Mouse (Mus musculus) granulocyte monocyte progenitor cell, adult 5-6 weeks (primary cell): Measurements from ENCODE around the gene Npff. TPM values are rescaled to one million over a fixed set of nuclear protein-coding genes. Genes with fewer than 3 reads are reported as not detected.

ENCODE experiments used
- ATAC-seq: replicated peaks from 2 replicates; pipeline ENCODE4 v1.8.0; 2016; ENCODE audit warnings: mild to moderate bottlenecking, moderate TSS enrichment, inconsistent platforms; ENCODE audit not compliant: poor library complexity, severe bottlenecking
- total RNA-seq, 2 experiments: library from RNA; stranded (forward) in 1 of 2; stranded (reverse) in 1 of 2; fragments of 200-712, 200-1000 nt in 1 of 2; fragments of >200 nt in 1 of 2; fragmentation: Nextera tagmentation in 1 of 2; gene quantifications; 2 replicates each; pipeline ENCODE4 v1.2.3; 2014 to 2017

Gene Npff
- total RNA-seq, 2 experiments from 2014 or later = 12.9 TPM; not detected in 1

DNA sequence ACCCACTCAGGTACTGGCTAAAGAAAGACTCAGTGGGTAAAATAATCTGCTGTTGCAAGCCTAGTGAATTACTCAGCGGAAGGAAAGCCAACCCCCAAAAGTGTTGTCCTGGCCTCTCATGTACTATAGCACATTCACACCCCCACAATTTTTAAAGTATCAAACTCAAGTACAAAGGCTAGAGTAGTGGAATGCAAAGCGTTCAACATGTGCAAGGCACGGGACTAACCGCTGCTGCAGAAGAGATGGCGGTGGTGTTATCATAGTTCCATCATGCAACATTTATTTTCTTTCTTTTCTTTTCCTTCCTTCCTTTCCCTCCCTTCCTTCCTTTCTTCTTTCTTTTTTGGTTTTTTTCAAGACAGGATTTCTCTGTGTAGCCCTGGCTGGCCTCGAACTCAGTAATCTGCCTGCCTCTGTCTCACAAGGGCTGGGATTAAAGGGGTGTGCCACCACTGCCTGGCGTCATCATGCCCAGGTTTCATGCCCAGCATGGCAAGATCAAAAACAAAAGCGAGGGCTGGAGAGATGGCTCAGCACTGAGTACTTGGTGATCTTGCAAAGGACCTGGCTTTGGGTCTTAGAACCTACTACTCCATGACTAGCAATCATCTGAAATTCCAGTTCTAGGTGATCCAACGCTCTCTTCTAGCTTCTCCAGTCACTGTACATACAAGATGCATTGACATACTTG lies 18.8 kb downstream of the Npff start:
- ATAC-seq = no peak

DNA sequence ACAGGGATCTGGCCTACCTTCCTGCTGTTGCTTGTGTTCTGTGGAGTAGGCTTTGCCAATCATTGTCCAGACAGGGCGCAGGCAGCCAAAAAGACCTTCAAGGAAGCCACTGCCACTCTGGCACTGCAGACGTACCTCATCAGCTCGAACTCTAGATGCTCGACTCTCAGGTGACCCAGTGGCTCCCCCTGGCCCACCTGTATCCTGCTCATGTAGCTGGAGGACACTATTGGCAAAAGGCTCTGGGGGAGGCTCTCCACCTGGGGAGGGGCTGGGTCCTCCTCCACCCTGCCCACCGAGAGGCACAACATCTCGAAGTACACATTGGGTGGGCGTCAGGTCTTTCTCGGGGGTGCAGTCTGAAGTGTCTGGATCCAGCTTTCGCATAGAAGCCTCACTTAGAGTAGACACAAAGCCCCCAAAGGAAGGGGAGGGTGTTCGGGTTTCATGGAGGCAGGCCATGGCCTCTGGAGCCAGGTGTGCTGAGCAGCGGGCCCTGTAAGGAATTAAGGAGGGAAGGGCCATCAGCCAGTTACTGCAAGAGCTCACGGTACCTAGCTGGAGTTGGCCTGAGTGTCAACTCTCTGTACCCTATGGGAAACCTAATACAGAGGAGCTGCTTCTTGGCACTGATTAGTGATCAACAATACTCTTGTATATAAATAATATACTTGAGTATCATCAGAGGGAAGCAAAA lies 19.5 kb downstream of the Npff start:
- no peak for ATAC-seq

DNA sequence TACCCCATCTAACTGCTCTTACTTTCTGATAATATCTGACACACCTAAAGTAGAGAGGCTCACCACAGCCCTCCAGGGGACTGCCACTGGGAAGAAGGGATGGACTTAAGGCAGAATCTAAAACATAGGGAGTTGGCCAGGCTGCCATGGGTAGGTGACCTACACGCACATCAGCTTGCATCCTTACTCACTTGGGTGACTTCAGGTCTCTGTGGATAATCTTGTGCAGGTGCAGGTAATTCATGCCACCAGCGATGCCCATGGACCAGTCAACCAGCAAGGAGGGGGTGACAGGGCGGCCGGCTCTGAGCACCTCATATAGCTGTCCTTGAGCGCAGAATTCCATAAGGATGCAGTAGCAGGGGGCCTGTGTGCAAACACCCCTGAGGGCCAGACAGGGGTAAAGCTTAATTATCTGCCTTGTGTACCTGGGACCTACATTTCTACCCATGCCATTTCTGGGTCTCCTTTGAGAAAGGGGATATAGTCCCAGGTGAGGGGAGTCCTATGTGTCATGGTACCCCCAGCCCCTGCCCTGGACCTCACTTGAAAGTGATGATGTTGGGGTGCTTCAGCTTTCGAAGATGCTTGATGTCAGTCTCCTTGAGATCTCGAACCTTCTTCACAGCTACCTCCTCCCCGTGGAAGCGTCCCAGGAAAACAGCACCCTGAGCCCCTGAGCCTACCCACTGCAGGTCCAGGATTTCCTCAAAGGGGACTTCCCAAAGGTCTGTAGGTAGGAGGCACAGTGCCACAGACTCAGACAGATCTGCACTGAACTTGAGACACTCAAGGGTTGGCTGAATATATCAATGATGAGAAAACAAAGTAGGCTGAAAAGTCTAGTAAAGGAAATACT lies 20.6 kb downstream of the Npff start:
- ATAC-seq = no peak

DNA sequence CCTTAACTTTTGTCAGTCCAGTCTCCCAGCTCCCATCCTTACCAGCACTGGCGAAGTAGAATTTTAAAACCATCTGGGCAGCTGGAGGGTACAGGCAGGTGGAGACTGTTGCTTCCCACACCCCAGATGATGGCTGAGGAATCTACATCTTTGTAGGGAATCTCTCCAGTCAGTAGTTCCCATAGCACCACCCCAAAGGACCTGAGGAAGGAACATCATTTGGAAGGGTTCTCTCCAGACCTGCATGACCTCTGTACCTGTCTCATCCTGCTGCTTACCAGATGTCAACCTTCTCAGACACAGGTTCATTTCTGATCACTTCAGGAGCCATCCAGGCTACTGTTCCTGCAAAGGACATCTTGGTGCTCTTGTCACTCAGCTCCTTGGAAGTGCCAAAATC lies 21.3 kb downstream of the Npff start, which contains the start of gene Gm10337:
Gm10337 (plus strand) TSS at position 276 of the 400 bp plus-strand sequence.
- no peak for ATAC-seq

DNA sequence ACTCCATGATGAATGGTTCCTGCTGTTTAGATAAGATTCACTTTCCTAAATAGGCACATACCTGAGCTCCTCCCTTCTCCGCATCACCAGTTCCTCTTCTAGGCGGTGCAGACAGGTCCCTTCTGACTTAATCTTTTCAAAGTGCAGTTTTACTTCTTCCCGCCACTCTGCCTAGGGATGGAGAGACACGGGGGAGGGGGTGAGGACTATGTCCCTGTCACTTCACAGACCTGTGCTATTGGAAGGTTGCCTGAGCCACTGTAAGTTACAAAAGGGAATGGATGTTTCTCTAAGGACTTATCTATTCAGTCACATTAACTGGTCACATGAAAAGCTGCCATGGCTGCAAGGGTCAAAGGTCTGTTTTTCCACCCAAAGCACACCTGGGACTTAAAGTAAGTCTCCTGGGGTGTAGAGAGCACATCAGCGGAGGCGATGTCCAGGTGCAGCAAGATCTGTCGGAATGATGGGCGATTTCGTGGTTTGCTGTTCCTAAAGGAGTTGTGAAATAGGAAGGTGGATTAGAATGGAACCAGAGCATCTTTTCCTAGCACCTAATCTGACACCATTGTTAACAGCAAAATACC lies 22.4 kb downstream of the Npff start:
- no peak for ATAC-seq

DNA sequence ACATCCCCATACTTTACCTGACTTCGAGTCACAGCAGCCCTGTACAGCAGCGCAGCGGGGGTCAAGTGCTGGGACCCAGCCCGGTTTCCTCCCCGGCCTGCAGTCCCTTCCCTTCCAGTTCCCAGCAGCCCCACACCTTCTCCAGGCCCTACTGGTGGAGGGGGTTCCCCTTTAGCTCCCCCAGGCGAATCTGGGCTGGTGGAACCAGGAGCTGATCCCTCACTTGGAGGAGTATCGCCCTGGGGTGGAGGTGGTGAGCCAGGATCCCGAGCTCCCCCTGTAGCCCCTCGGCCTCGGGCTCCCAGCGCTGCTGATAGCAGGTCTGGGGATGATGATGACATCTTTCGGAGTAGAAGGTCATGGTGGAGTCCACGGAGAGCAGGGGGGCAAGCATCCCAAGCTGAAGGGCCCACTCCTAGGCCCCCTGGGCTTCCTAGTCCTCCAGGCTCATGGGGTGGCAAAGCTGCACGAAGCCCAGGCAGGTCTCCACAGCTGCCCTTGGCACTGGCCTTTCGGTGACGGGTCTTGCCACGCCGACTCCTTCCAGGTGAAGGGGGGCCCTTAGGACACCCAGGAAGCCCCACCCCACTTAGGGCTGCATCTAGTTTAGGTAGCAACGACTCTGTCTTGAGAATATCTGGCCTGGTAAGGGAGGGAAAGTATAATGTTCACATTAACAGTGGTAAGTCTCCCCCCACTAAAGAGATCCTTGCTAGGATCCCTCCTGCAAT lies 23.5 kb downstream of the Npff start:
- ATAC-seq = no peak

DNA sequence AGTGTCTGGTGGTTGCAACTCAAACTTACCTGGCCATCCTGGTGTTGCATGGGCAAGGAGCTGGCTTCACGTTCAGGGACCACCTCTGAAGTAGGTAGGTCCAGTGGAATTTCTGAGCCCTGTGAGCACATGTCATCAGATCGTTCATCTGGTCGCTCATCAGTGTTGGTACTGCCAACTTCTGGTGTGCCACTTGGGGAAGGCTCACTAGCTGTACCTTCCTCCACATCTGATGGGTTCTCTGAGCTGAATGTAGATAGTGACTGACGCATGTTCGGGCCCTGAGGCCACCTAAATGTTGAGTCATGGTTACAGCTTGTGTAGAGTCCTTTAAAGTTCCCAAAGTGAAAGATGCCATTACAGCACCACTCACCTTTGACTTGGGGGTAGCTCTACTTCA lies 24.3 kb downstream of the Npff start:
- ATAC-seq = no peak

DNA sequence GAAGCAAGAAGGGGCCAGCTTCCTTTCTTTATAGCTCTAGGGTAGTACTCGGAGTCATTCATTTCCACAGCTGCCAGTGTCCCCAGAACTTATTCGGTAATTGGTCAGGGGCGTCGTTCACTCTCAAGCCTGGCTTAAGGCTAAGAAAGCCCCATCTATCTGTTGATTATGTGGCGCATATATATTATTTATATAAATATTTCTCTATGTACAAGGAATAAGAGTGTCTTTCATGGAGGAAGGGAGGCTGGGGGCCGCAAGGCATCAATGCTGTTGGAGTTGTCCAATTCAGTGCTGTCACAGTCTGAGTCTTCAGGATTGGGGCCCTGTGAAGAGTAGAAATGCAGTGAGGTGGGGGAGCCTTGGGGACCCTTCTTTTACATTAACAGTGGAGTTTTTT lies 24.9 kb downstream of the Npff start:
- ATAC-seq = no peak

DNA sequence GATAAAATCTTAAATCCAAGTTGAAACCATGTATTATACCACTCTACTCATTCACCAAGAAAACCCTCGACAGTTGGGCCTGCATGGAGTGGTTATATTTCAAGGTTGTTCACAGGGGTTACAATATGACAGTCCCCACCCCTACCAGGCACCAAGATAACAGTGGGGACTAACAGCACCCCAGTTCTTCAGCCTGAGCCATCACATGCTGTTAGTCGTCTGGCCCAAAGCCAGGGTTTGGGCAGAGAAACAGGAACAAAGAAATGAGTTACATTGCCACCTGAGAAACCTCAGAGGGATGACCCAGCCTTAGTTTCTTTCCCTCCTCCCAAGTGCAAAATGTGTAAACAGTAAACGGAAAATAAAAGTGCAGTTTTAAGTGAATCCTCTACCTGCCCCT lies 25.4 kb downstream of the Npff start:
- peak; percentile 27 for ATAC-seq

DNA sequence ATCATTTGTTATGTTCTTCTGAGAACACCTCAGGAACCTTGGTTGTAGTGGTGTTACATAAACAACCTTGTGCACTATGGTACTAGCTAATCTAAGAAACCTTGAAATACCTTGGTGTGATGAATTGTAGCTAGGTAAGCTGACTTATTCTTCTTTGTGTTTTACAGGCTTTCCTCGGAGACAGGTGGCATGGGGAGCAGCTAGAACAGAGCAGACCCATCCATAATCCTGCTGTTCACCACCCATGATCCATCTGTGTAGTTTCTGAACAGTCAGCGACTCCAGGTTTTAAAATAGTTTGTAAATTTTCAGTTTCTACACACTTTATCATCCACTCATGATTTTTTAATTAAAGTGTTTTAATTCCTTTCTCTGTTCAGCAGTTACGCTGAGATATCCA lies 26.4 kb downstream of the Npff start:
- no peak for ATAC-seq

DNA sequence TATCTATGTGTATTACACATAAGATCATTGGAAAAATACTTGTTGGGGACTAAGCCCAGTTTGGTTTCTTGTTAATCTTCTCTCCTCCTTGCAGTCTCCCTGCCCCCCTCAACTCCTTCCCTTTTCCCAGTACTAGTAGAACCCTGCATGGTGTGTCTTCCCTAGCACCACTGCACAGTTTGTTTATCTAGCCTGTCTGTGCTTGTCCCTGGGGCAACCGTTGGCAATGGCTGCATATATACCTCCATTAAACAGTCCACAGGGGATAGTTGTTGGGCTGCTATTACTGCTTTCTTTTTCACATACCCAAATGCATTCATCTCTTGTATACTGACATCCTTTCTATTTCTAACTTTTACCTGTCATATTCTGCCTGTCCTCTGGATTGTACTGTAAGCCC lies 37.1 kb downstream of the Npff start:
- ATAC-seq = no peak

DNA sequence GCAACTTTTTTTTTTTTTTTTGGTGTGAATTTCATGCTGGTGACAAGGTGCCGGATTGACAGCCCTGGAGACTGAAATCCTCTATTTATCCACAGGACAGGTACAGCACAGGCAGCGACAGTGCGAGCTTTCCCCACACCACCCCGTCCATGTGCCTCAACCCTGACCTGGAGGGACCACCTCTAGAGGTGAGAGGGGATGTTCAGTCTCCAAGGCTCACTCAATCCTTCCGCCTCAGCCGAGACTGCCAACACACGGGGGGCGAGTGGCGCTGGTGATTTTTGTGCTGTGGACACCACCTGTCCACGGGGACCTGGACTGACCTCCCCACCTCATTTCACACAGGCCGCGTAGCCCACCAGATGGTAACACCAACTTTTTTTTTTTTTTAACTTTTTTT lies 38.9 kb downstream of the Npff start:
- no peak for ATAC-seq

DNA sequence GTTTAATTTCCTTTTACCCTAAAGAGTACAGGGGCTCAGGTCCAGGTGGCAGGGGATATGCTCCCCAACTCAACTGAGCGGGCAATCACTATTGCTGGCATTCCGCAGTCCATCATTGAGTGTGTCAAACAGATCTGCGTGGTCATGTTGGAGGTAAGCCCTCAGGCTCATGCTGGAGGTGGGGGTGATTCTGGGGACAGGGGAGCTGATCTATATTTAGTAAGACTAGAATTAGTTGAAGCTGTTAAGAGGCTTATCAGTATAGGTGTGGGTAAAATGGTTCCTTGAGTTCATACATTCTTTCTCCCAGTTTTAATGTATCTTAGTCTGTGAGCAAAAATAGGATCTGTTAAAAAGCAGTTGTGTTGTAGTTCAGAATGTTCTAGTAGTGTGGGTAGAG lies 41.6 kb downstream of the Npff start:
- no peak for ATAC-seq

DNA sequence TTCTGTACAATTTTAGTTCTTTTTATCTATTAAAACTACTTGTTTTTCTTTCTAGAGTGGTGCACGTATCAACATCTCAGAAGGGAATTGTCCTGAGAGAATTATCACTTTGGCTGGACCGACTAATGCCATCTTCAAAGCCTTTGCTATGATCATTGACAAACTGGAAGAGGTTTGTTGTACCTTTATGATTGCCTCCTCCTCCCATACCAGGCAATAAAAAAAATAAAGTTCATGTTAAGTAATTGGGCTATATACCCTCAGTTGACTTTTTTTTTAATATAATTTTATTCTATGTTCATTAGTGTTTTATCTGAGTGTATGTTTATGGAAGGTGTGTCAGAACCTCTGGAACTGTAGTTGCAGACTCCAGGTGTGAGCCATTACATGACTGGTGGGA lies 50.2 kb downstream of the Npff start:
- no peak for ATAC-seq

Other genes with a start within 250 kb of the Npff start
- gene Mfsd5, start 245.5 kb downstream of the Npff start, total RNA-seq (2014; fragmentation: Nextera tagmentation) = 20.0 and 39.8 TPM in 2 replicates
- 16.1 and 29.4 TPM in 2 replicates for gene Mfsd5, start 245.5 kb downstream of the Npff start, total RNA-seq (2017)
- 20.8 and 21.7 TPM in 2 replicates for gene Espl1, start 228.7 kb downstream of the Npff start, total RNA-seq (2014; fragmentation: Nextera tagmentation)
- gene Espl1, start 228.7 kb downstream of the Npff start, total RNA-seq (2017) = 30.4 and 50.0 TPM in 2 replicates
- gene Pfdn5, start 198.8 kb downstream of the Npff start, total RNA-seq (2014; fragmentation: Nextera tagmentation) = 299 and 314 TPM in 2 replicates
- gene Pfdn5, start 198.8 kb downstream of the Npff start, total RNA-seq (2017) = 366 and 404 TPM in 2 replicates
- gene Myg1, start 193.2 kb downstream of the Npff start, total RNA-seq (2014; fragmentation: Nextera tagmentation) = 63.3 and 88.7 TPM in 2 replicates
- 55.1 and 59.9 TPM in 2 replicates for gene Myg1, start 193.2 kb downstream of the Npff start, total RNA-seq (2017)
- 120 and 123 TPM in 2 replicates for gene Aaas, start 174.2 kb downstream of the Npff start, total RNA-seq (2014; fragmentation: Nextera tagmentation)
- 147 and 153 TPM in 2 replicates for gene Aaas, start 174.2 kb downstream of the Npff start, total RNA-seq (2017)
- gene Sp7, start 157.8 kb downstream of the Npff start, total RNA-seq (2014; fragmentation: Nextera tagmentation) = not detected in 2 replicates
- not detected in 2 replicates for gene Sp7, start 157.8 kb downstream of the Npff start, total RNA-seq (2017)
- gene Sp1, start 118.8 kb downstream of the Npff start, total RNA-seq (2014; fragmentation: Nextera tagmentation) = 59.6 and 71.6 TPM in 2 replicates
- gene Sp1, start 118.8 kb downstream of the Npff start, total RNA-seq (2017) = 52.0 and 56.1 TPM in 2 replicates
- not detected in 2 replicates for gene Amhr2, start 79.6 kb downstream of the Npff start, total RNA-seq (2014; fragmentation: Nextera tagmentation)
- not detected in 2 replicates for gene Amhr2, start 79.6 kb downstream of the Npff start, total RNA-seq (2017)
- 75.2 and 97.2 TPM in 2 replicates for gene Prr13, start 65.9 kb downstream of the Npff start, total RNA-seq (2014; fragmentation: Nextera tagmentation)
- 35.4 and 53.4 TPM in 2 replicates for gene Prr13, start 65.9 kb downstream of the Npff start, total RNA-seq (2017)
- gene Pcbp2, start 54.4 kb downstream of the Npff start, total RNA-seq (2014; fragmentation: Nextera tagmentation) = 731 and 799 TPM in 2 replicates
- gene Pcbp2, start 54.4 kb downstream of the Npff start, total RNA-seq (2017) = 213 and 218 TPM in 2 replicates
- 7.7 TPM in 1 of 2 replicates, not detected in the other for gene Gm10337, start 21.2 kb downstream of the Npff start, total RNA-seq (2014; fragmentation: Nextera tagmentation)
- not detected in 2 replicates for gene Gm10337, start 21.2 kb downstream of the Npff start, total RNA-seq (2017)
- 0.38 TPM in 1 of 2 replicates, not detected in the other for gene Map3k12, start 7.9 kb downstream of the Npff start, total RNA-seq (2014; fragmentation: Nextera tagmentation)
- gene Map3k12, start 7.9 kb downstream of the Npff start, total RNA-seq (2017) = 0.26 and 0.60 TPM in 2 replicates
- gene Tarbp2, start 6.8 kb downstream of the Npff start, total RNA-seq (2014; fragmentation: Nextera tagmentation) = 29.4 and 36.3 TPM in 2 replicates
- 18.7 and 20.0 TPM in 2 replicates for gene Tarbp2, start 6.8 kb downstream of the Npff start, total RNA-seq (2017)
- gene Gm28047, start 100.1 kb upstream of the Npff start, total RNA-seq (2014; fragmentation: Nextera tagmentation) = not detected in 2 replicates
- gene Gm28047, start 100.1 kb upstream of the Npff start, total RNA-seq (2017) = not detected in 2 replicates
- 124 and 212 TPM in 2 replicates for gene Atf7, start 100.5 kb upstream of the Npff start, total RNA-seq (2014; fragmentation: Nextera tagmentation)
- 43.1 and 60.2 TPM in 2 replicates for gene Atf7, start 100.5 kb upstream of the Npff start, total RNA-seq (2017)
- gene Atp5g2, start 147.4 kb upstream of the Npff start, total RNA-seq (2014; fragmentation: Nextera tagmentation) = 69.8 and 122 TPM in 2 replicates
- gene Atp5g2, start 147.4 kb upstream of the Npff start, total RNA-seq (2017) = 83.4 and 95.4 TPM in 2 replicates
- 10.8 and 19.3 TPM in 2 replicates for gene Calcoco1, start 197.2 kb upstream of the Npff start, total RNA-seq (2014; fragmentation: Nextera tagmentation)
- 5.1 and 12.2 TPM in 2 replicates for gene Calcoco1, start 197.2 kb upstream of the Npff start, total RNA-seq (2017)